In genomic region chr7:19562643-19563410, GRCm38 (mm10) we compare ENCODE assay signal across 8 mouse cellular contexts. TPM values are rescaled to one million over a fixed set of nuclear protein-coding genes. Genes with fewer than 3 reads are reported as not detected.
DNase-seq lines count a peak whose midpoint lies in the region; ATAC-seq and TF ChIP-seq lines count a peak whose summit lies in the region.

Gene Ppp1r37 (minus strand): TSS chr7:19563076.

- TF ChIP-seq POLR2A in bone marrow macrophage, adult 2 months (IDR thresholded peaks at IDR 0.05; ENCODE audit: borderline replicate concordance, low read depth, low read length) = no peak
- no peak for TF ChIP-seq POLR2A in myocyte (IDR thresholded peaks at IDR 0.05; ENCODE audit: insufficient read length, low read depth)

- H3K27ac ChIP-seq in lung, embryonic 15.5 days = peak within 1 kb of the TSS; percentile 91
- peak within 1 kb of the TSS; percentile 92 for H3K27ac ChIP-seq in bone marrow macrophage, adult 2 months (ENCODE audit: insufficient read depth, low read depth, low read length)
- H3K27ac ChIP-seq in hindbrain, embryonic 16.5 days (ENCODE audit: low read depth, low read length) = peak within 1 kb of the TSS; percentile 94
- H3K27ac ChIP-seq in limb, embryonic 11.5 days (replicated peaks; ENCODE audit: low read depth, low read length) = peak within 1 kb of the TSS; percentile 84

- no peak for TF ChIP-seq CTCF in bone marrow macrophage, adult 2 months (IDR thresholded peaks at IDR 0.05; ENCODE audit: low read depth, low read length)

- peak within 1 kb of the TSS; percentile 38 for H3ac ChIP-seq in myocyte (ENCODE audit: control insufficient read depth, insufficient read length)

- H3K27me3 ChIP-seq in lung, embryonic 15.5 days = no peaks in the 10 kb centered on the region
- no peaks in the 10 kb centered on the region for H3K27me3 ChIP-seq in hindbrain, embryonic 16.5 days (replicated peaks; ENCODE audit: control insufficient read depth, insufficient read depth, low read length)
- no peaks in the 10 kb centered on the region for H3K27me3 ChIP-seq in limb, embryonic 11.5 days (ENCODE audit: control insufficient read depth, insufficient read depth, low read length)
- no peaks in the 10 kb centered on the region for H3K27me3 ChIP-seq in myocyte (ENCODE audit: control insufficient read depth, insufficient read depth, insufficient read length)

- DNase-seq in lung, postnatal 4 days = no peak
- peak; percentile 21 for DNase-seq in gastrocnemius, postnatal 10 days
- no peak for DNase-seq in limb, embryonic 11.5 days (ENCODE audit: low spot score)
- DNase-seq in urinary bladder, adult 18-20 months (ENCODE audit: low spot score in 2 of 2) = no peak

- WGBS in lung, embryonic 15.5 days = 4% methylated on average over 19 of the region's 19 CpGs
- 4% methylated on average over 19 of the region's 19 CpGs for WGBS in hindbrain, embryonic 16.5 days
- WGBS in limb, embryonic 11.5 days = 3% methylated on average over 19 of the region's 19 CpGs

- peaks cover 30% of the 10 kb centered on the region for H3K36me3 ChIP-seq in lung, embryonic 15.5 days
- H3K36me3 ChIP-seq in hindbrain, embryonic 16.5 days (ENCODE audit: control insufficient read depth, insufficient read depth, low read length) = peaks cover 16% of the 10 kb centered on the region
- H3K36me3 ChIP-seq in limb, embryonic 11.5 days (ENCODE audit: control insufficient read depth, insufficient read depth, low read length) = peaks cover 21% of the 10 kb centered on the region
- H3K36me3 ChIP-seq in myocyte (ENCODE audit: control insufficient read depth, insufficient read depth) = peaks cover 4% of the 10 kb centered on the region

- H3K9ac ChIP-seq in lung, embryonic 15.5 days = peak within 1 kb of the TSS; percentile 93
- peak within 1 kb of the TSS; percentile 98 for H3K9ac ChIP-seq in hindbrain, embryonic 16.5 days (ENCODE audit: low read depth, low read length)
- H3K9ac ChIP-seq in limb, embryonic 11.5 days (ENCODE audit: low read length) = peak within 1 kb of the TSS; percentile 95

- H3K9me3 ChIP-seq in lung, embryonic 15.5 days = no peaks in the 10 kb centered on the region; the same call in 1 of the 2 replicates
- H3K9me3 ChIP-seq in hindbrain, embryonic 16.5 days (ENCODE audit: control insufficient read depth, low read length) = peaks cover 4% of the 10 kb centered on the region; the same call in 1 of the 2 replicates
- no peaks in the 10 kb centered on the region for H3K9me3 ChIP-seq in limb, embryonic 11.5 days (ENCODE audit: control insufficient read depth, low read length)

- peak within 1 kb of the TSS; percentile 73 for H3K4me3 ChIP-seq in lung, embryonic 15.5 days
- H3K4me3 ChIP-seq in bone marrow macrophage, adult 2 months (ENCODE audit: insufficient read depth, low read length) = peak within 1 kb of the TSS; percentile 98
- H3K4me3 ChIP-seq in hindbrain, embryonic 16.5 days (ENCODE audit: low read length) = peak within 1 kb of the TSS; percentile 89
- peak within 1 kb of the TSS; percentile 98 for H3K4me3 ChIP-seq in limb, embryonic 11.5 days (ENCODE audit: low read depth, low read length)
- H3K4me3 ChIP-seq in myocyte = peak within 1 kb of the TSS; percentile 85

- H3K4me1 ChIP-seq in lung, embryonic 15.5 days = peaks cover 40% of the 10 kb centered on the region
- peaks cover 23% of the 10 kb centered on the region for H3K4me1 ChIP-seq in bone marrow macrophage, adult 2 months (ENCODE audit: control insufficient read depth, insufficient read depth, low read length)
- peaks cover 41% of the 10 kb centered on the region for H3K4me1 ChIP-seq in hindbrain, embryonic 16.5 days (ENCODE audit: control insufficient read depth, insufficient read depth, low read depth, low read length)
- H3K4me1 ChIP-seq in limb, embryonic 11.5 days (ENCODE audit: control insufficient read depth, insufficient read depth, low read length) = peaks cover 17% of the 10 kb centered on the region

- H3K4me2 ChIP-seq in lung, embryonic 15.5 days = peak within 1 kb of the TSS; percentile 96
- H3K4me2 ChIP-seq in hindbrain, embryonic 16.5 days (ENCODE audit: low read length) = peak within 1 kb of the TSS; percentile 73
- peak within 1 kb of the TSS; percentile 99 for H3K4me2 ChIP-seq in limb, embryonic 11.5 days (ENCODE audit: low read depth, severe bottlenecking)
- peak within 1 kb of the TSS; percentile 90 for H3K4me2 ChIP-seq in myocyte (ENCODE audit: low read depth)

- ATAC-seq in lung, embryonic 15.5 days (ENCODE audit: borderline replicate concordance, extremely low read depth, low FRiP score, low TSS enrichment) = peak; percentile 24; the same call in 1 of the 2 replicates
- peak; percentile 19; the same call in 1 of the 2 replicates for ATAC-seq in hindbrain, embryonic 16.5 days
- ATAC-seq in limb, embryonic 11.5 days (ENCODE audit: insufficient number of reproducible peaks, low FRiP score, low TSS enrichment, low read depth) = peak; percentile 31; the same call in 1 of the 2 replicates

- peaks cover 37% of the 10 kb centered on the region for H3K79me2 ChIP-seq in myocyte (ENCODE audit: control insufficient read depth, insufficient read depth)

TF ChIP-seq in myocyte, 11 proteins besides CTCF, POLR2A, EP300 and RAD21:
- TF ChIP-seq MYOG (IDR thresholded peaks at IDR 0.05; ENCODE audit: control insufficient read depth in 1 of 3, insufficient read depth in 1 of 3, insufficient read length in 2 of 3, low read depth in 2 of 3) = no peak
- no peak for TF ChIP-seq USF1 (IDR thresholded peaks at IDR 0.05; ENCODE audit: low read depth)
- TF ChIP-seq CEBPB (IDR thresholded peaks at IDR 0.05; ENCODE audit: insufficient read depth, poor library complexity, severe bottlenecking) = no peak
- TF ChIP-seq TCF12 (IDR thresholded peaks at IDR 0.05; ENCODE audit: insufficient read depth, poor library complexity, severe bottlenecking) = no peak
- no peak for TF ChIP-seq MYOD1 (IDR thresholded peaks at IDR 0.05; ENCODE audit: control insufficient read depth in 1 of 3, insufficient read length in 2 of 3, low read depth in 2 of 3)
- no peak for TF ChIP-seq TCF3 (IDR thresholded peaks at IDR 0.05; ENCODE audit: insufficient read length, low read depth)
- TF ChIP-seq REST (IDR thresholded peaks at IDR 0.05; ENCODE audit: insufficient read depth, insufficient read length) = no peak
- no peak for TF ChIP-seq POLR2AphosphoS2 (IDR thresholded peaks at IDR 0.05; ENCODE audit: insufficient read length, low read depth)
- TF ChIP-seq SRF (IDR thresholded peaks at IDR 0.05; ENCODE audit: control insufficient read depth, insufficient read length, low read depth) = no peak
- no peak for TF ChIP-seq MAX (IDR thresholded peaks at IDR 0.05; ENCODE audit: low read depth)
- no peak for TF ChIP-seq E2F4 (IDR thresholded peaks at IDR 0.05; ENCODE audit: insufficient read depth)

RNA-seq across cellular contexts. Expression of gene Ppp1r37, which starts in this region (rescaled TPM):
- polyA plus RNA-seq in lung, embryonic 15.5 days (2015; fragmentation: Nextera tagmentation; extraction: Ambion mirVana) = 23.8 and 24.8 TPM in 2 replicates
- 19.3 and 25.7 TPM in 2 replicates for polyA plus RNA-seq in bone marrow macrophage, adult 2 months (2012; ENCODE audit: insufficient read depth, insufficient read length, missing spikeins)
- total RNA-seq in gastrocnemius, postnatal 10 days (2021) = 10 to 100 TPM; 38.7 to 41.1 TPM
- polyA plus RNA-seq in hindbrain, embryonic 16.5 days (2015; fragmentation: Nextera tagmentation; extraction: Ambion mirVana) = 37.7 and 38.3 TPM in 2 replicates
- 3.9 and 5.5 TPM in 2 replicates for polyA plus RNA-seq in limb, embryonic 11.5 days (2014; fragmentation: Nextera tagmentation; extraction: Ambion mirVana)
- 48.4 TPM for polyA plus RNA-seq in myocyte (2012; fragmentation: generic; extraction: Trizol)
